Mouse (Mus musculus) left cerebral cortex, postnatal 14 days (tissue): ENCODE results near the gene Snx32. TPM values are rescaled to one million over a fixed set of nuclear protein-coding genes. Genes with fewer than 3 reads are reported as not detected.

Experiments
- DNase-seq, 2 experiments: peaks; one replicate each; pipeline ENCODE4 v3.0.0; 2021 to 2022; ENCODE audit warnings: low spot score in 2 of 2, mixed read lengths in 1 of 2
- intact Hi-C: fragments of 180-260 bp; cut with DNase I; formaldehyde crosslinking; loops from one replicate; pipeline ENCODE4 v1.15.1; 2025
- long read RNA-seq, 2 experiments: library from polyadenylated mRNA; stranded (forward); transcript quantifications; one replicate each; pipeline ENCODE4 v2.0.0; 2021
- total RNA-seq, 2 experiments: library from RNA; stranded (reverse); gene quantifications; 2 replicates each; pipeline ENCODE4 v1.2.3; 2021

Gene Snx32
- total RNA-seq, result 10 to 100 TPM; 78.7 to 83.6 TPM
- long read RNA-seq, experiment 1, transcript Snx32-201 (13 exons, 1,703 nt), result major isoform, 43 of 89 reads
- long read RNA-seq, experiment 1, partial matches to known transcripts, result 5 of 89 reads
- long read RNA-seq, experiment 1, other reads (novel, unspliced or antisense), result 39 of 89 reads
- long read RNA-seq, experiment 2, transcript Snx32-201 (13 exons, 1,703 nt), result major isoform, 48 of 105 reads
- long read RNA-seq, experiment 2, partial matches to known transcripts, result 7 of 105 reads
- long read RNA-seq, experiment 2, other reads (novel, unspliced or antisense), result 49 of 105 reads

DNA sequence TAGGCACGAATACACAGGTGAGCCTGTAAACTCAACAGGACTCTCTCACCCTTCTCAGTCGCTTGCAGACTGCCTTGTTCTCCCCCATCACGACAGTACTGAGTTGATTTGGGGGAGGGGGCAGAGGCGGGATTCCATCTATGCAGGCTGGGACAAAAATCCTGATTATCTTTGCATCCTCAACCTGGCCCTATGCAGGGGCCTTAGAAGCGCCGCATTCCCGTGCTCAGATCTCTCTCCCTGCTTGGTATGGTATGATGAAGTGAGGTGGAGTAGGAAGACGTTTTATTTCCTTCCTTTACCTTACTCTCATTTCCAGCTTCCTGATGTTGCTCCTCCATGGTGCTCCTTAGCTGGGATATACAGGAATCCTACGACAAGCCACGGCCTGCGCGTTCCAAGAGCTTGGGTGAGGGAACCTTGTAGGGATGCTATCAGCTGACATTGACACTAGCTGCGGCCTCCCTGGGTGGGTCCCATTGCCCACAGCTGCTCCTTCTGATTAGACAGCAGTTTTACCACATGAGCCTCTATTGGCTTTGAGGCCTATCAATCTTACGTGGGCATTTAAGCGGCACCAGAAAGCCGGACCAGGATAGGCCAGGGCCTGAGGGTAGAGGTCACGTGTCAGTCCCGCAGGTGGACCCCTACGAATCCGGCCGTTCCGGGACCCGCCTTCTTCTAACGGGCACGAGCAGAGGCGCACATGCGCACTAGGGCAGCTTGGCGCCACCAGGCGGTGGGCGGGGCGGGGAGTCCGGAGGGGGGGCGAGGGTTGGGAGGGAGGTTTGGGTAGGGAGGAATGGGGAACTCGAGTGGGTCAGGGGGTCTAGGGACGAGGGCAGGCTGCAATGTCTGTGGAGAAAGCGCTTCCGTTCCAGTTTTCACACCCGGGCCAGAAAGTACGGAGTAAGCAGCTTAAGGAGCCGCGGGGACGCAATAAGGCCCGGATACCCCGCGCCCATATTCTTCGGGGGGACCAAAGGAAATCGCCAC, at the start of gene Snx32:
Snx32 (minus strand) TSS at position 508 of the 996 bp plus-strand sequence.
- intact Hi-C loops, result no loop called here
- peak; percentile 99 to 100 for DNase-seq

DNA sequence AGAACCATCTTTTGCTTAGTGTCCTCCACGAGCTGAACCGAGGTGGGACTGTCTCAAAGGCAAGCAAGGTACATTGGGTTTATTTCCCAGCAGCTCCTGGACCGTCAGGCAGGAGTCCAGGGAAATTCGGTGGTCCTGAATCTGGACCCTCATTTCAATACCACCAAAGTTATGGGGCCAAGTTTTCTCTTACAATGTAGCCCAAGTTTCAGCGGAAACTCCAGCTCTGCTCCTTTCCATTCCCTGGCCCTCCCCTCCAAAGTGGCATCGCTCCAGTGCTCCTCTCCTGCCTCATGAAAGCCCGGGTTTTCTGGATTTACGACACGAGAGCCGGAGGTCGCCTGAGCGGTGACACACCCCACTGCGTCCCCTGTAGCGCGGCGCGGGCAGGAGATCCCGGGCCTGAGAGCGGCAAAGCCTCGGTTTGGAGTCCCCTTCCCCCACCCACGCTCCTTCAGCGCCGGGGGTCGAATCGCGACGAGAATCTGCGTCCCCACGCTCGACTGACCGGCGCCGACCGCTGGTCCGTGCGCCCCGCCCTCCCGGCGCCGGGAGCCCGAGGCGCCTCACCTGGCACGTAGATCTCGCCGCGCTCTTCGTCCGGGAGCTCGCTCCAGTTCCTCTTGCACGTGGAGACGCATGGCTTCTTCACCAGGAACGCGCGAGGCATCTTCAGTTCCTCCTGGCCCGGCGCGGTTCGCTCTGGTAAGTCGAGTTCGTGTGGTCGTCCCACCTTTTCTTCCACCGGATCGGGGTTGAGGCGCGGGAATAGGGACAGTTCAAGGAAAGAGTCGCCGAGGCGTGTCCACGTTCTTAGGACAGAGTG, 49.5 kb upstream of the Snx32 start:
- intact Hi-C loops, result loop anchor here (10.0 kb wide), 1 partner anchor 125 kb away; no protein-coding TSS in a partner anchor
- no peak for DNase-seq

DNA sequence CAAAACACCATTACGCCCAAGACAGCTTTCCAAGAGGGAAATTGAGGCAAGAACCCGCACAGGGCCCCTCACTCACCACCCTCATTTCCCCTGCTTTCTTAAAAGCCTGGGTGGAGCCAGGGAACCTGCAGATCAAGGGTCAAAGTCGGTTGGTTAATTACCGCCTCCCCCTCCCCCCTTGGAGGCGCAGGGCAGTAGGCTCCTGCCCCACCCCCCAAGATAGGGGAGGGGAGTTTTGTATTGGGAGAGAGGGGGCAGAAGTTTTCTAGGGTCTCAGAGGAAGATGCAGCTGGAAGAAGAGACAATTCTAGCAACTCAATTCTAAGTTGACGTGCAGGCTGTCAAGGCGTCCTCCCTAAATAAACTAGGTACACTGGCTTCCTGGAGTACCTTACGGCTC, 48.9 kb upstream of the Snx32 start:
- no peak for DNase-seq
- intact Hi-C loops, result no loop called here

DNA sequence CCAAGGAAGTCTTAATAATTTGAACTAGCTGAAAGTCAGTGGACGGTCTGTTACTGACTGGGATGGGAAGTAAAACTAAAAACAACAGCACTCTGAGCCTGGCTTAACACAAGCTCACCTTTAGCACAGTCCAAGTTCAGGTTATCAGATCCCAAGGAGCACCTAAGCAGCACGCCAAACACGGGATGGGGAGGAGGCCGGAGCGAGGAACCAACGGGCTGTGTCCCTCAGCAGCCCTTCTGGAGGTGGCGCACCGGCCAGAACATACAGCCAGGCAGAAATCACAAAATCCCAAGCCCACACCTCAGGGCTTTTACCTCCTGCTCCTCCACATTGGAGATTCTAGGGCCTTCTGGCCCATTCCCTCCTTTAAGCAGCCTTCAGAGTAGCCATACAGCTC, 48.4 kb upstream of the Snx32 start:
- intact Hi-C loops, result no loop called here
- DNase-seq, result no peak

DNA sequence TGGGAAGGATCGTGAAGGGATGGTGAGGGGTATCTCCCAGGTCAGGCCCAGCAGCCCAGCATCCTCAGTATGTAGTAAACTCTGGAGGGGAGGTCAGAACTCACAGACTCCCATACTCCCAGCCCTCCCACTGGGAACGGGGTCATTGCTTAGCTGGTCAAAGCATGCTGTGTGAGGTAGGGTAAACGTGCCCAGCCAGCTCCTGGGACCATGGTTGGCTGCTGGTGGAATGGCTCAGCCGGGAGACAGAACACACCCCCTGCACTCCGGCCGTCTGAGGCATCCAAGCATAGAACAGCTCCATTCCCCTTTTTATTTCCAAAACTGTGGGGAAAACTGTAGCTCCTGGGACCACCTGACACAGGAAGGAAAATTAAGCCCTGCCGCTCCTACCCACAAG, 47.8 kb upstream of the Snx32 start:
- DNase-seq, result no peak
- intact Hi-C loops, result no loop called here

DNA sequence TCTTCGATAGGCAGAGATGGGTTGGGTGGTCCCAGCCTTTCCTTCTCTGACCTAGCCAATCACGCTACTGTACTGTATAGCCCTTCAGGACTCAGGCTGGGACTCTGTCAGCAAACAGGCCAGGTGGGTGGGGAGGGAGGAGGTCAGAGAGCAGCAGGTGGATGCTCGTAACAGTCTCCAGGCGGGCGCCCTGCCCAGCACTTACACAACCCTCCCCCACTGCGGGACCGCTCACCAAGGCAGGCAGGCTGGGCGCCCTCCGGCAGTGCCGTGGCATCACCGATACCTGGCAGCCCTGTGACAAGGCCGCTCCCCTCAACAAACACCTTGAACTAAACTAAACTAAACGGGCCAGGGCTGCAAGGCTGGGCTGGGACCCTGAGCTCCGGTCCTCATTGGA, 43.9 kb upstream of the Snx32 start:
- intact Hi-C loops, result no loop called here
- no peak for DNase-seq

DNA sequence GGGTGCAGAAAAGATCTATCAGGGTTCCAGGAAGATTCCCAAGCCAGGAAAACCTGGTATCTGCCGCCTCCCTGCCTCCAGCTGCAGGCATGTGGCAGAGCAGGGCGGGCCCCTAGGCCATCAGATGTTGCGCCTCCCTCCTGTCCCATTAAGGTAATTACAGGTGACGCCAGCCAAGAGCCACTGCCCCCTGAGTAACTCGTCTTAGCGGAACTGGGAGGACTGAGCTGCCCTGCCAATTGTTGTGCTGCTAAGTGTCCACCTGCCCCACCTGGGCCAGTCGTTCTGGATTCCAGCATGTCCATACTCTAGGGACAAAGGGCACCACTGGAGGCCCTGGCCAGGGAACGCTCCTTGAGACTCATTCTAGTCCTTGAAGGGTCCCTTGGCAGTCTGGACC, 43.5 kb upstream of the Snx32 start:
- intact Hi-C loops, result no loop called here
- no peak for DNase-seq

DNA sequence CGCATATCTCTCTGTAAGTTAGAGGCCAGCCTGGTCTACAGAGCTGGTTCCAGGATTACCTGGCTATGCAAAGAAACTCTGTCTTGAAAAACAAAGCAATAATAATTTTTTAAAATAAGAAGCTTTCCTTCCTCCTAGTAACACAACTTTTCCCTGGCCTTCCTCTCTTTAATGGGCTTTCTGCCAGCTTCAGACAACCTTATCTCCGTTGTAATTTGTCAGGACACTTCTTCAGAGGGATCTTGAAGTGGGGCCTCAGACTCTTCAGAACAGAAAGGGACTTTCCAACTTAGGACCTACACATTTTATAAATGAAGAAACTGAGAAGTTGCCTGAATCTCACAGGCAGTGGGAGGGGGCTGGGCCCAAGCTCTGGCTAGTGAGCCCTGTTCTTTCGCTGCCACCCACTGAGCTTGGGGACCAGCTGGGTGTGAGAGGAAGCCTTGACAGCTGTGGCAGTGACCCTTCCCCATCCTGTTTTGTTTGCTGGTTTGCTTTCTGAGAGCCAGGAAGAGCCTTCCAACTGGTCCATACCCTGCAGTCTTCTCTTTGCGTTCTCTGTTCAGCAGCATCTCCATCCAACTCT, 37.2 kb upstream of the Snx32 start:
- no peak for DNase-seq
- intact Hi-C loops, result no loop called here

DNA sequence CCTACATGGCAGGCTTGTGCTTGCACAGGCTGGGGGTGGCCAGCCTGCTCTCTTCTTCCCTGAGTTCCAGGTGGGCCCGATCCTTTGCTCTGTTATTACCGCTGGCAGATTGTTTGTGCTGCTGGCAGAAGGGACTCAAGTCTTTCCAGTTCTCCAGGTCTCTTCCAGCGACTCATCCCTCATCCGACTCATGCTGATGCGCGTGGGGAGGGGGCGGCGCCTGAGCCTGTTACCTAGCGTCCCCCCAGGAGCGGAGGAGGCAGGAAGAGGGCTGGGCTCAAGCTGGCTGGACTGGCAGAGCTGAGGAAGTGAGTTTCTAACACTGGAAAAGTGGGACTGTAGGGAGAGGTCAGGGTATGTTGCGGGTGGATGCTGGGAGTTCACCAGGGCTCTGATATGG, 33.7 kb upstream of the Snx32 start:
- DNase-seq, result no peak
- intact Hi-C loops, result no loop called here

DNA sequence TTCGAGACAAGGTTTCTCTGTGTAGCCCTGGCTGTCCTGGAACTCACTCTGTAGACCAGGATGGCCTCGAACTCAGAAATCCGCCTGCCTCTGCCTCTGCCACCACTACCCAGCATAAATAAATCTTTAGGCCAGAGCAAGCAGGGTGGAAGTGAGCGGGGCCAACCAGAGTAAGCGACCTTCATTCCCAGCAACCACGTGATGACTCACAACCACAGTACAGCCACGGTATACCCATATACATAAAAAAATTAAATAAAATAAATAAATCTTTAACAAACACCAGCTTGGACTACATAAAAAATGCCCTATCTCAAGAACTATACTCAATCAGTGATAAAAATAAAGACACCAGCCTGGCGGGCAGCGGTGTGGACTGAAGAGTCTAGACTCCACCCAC, 33.0 kb upstream of the Snx32 start:
- intact Hi-C loops, result no loop called here
- no peak for DNase-seq

DNA sequence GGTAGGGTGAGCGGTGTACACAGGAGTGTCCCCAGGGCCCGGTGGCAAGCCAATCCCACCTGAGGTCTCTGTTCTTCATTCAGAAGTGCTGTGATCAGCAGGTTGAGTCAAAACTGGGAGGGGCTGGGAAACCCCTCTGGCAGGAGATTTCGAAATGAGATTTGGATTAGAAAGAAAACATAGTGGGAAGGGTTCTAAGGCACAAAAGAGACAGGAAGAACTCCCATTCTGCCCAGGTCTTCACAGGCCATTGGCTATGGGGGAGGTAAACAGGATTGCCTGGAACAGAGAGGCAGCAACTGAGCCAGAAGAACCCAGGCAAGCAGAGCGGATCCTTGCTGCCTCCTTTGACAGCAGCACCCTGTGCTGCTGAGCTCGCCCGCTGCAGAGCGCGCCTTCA, 28.4 kb upstream of the Snx32 start:
- intact Hi-C loops, result no loop called here
- no peak for DNase-seq

DNA sequence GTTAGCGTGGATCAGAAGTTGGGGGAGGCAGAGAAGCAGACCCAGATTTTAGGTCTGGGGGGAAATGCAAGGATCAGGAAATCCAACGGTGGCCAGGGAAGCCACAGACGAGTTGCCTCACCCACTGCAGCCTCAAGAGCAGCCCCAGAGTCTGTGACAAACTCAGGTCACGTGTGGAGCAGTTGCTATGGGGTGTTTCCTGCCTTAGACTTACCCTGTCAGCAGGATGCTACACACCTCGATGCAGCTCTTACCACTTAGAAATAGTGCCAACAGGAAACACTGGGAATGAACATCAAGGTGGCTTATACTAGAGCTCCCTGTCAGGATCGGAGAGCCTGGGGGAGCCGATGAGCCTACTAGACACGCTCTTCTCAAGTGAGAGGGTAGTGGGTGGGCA, 22.2 kb upstream of the Snx32 start:
- no peak for DNase-seq
- intact Hi-C loops, result no loop called here

DNA sequence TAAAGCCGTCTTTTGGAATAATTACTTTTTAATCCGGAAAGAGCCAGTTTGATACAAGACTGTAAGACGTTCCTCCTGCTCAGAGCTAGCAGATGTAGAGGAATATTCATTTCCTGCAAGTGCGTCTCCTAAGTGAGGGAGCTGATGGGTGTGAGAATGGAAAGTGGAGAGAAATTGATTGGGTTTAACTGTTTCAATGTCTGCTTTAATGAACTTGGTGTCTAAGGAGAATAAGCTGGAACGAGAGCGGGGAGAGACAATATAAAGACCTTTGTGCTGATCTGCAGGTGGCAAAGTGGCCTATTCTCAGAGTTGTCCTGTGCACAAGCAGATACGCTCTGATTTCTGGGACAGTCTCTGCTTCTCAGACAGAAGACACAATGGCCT, 19.8 kb upstream of the Snx32 start:
- DNase-seq, result no peak
- intact Hi-C loops, result no loop called here

DNA sequence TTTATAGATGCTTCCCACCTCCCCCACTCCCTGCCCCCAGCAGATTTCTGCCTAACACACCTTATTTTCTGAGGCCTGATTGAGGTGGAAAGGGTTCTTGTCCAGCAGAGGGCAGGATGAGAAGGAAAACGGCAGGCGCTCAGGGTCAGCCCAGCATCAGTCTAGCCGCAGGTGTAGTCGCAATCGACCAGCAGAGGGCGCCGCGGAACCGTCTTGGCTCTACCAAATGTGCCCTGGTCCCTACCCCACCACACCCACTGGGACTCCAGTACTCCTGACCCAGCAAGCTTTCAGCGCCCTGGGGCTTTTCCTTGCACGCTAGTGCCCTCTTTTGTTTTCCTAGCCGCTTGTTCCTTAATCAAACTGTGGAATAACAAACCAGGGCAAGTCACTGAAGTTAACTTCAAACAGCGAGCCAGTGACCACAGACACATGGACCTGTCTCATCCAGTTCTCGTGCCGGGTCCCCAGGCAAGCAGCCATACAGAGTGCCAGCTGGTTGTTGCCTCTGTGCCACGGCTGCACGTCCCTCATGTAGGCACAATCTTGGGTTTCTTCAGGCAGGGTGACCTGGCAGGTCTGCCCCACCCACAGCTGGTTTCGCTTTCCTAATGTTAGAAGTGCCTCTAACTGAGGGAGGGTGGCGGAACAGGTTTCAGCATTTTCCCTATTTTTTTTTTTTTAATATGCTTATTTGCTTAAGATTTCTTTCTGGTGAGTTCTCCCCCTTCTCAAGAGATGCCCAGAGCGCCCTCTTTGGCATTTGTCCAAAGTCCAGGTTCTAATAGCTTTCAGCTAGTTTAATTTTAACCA, 19.2 kb upstream of the Snx32 start:
- intact Hi-C loops, result loop anchor here (1.0 kb wide), 1 partner anchor 39 kb away; the partner anchor contains the start of gene Ap5b1
- peak; percentile 91 to 93 for DNase-seq

DNA sequence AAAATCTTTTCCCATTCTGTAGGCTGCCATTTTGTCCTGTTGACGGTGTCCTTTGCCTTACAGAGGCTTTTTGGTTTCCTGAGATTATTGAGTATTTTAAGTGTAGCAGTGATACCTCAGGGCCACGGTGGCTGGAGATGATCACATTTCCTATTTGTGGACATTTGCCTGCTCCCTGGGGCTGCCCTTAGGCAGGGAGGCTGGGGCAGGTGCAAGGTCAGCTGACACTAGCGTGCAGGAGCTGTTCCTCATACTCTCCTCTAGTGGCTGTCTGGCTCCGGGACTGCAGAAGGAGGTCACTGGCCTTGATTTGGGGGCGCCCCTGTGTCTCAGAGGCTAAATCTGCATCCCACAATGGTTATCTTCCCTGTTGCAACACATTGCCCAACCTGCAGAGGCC, 14.9 kb upstream of the Snx32 start:
- intact Hi-C loops, result no loop called here
- DNase-seq, result no peak

DNA sequence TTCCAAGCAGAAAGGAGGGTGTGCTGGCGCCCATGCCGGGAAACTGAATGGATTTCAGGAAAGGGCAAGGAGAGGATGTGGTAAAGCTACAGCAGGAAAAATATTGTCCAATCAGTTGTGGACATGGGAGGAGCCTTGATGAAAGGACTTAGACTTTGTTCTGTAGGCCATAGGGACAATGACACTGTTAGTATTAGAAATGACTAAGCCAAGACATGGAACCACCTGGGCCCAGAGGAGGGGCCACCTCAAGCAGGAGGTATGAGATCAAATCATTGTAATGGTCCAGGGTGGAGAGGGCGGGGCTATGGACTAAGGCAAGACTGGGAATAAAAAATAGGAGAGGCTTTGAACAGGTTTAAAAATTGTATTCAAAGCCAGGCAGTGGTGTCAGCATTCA, 8.4 kb upstream of the Snx32 start:
- intact Hi-C loops, result no loop called here
- no peak for DNase-seq

DNA sequence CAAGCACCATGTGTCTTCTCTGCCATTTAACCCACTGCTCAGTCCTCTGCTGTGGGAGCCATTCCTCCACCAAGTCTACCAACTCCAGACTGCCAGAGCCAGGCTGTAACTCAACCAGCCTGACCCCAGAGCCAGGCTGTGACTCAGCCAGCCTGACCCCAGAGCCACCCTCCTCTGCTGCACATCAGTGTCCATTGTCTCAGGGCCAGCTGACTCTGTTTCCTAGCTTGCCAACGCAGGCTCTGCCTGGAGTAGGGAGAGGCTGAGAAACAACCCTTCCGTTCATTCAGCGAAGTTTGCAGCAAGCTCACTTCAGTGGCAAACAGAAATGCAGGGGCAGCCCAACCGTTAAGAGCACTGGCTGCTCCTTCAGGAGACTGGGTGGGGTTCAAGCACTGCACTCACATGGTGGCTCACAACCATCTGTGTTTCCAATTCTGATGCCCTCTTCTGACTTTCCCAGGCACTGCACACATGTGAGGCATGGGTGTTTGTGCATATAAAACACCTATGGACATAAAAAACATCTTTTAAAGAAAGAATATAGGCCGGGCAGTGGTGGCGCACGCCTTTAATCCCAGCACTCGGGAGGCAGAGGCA, 6.7 kb upstream of the Snx32 start:
- DNase-seq, result no peak
- intact Hi-C loops, result no loop called here
